Mouse (Mus musculus) thymus, postnatal 25 days (tissue): Measurements from ENCODE around the gene Rfng.
"Not testable (repeated sequence)": the region's sequence is repeated elsewhere in the genome, so short reads cannot be mapped to it uniquely, and the experiment has no call there.

Experiments
- DNase-seq: peaks from one replicate; pipeline ENCODE4 v3.0.0; 2022

Gene Rfng

GRCm38 (mm10) chr11:120772749-120773148 lies 11.3 kb downstream of the Rfng start:
- DNase-seq = no peak

DNA sequence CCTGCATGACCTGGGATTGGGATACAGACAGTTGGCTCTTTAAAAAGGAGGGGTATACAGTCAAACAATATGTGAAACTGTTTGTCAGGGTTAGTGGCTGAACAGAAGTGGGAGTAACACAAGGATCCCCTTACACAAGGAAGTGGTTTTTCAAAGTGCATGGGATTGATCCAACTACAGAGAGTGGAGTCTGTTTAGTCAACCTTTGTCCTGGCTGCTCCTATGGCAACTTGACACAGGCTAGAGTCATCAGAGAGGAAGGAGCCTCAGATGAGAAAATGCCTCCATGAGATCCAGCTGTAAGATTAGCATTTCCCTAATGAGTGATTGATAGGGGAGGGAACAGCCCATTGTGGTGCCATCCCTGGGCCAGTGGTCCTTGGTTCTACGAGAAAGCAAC lies 15.8 kb downstream of the Rfng start:
- DNase-seq = no peak

- DNase-seq = not testable (repeated sequence)
Observed at GRCm38 (mm10) chr11:120767023-120767422, 17.0 kb downstream of the Rfng start.

DNA sequence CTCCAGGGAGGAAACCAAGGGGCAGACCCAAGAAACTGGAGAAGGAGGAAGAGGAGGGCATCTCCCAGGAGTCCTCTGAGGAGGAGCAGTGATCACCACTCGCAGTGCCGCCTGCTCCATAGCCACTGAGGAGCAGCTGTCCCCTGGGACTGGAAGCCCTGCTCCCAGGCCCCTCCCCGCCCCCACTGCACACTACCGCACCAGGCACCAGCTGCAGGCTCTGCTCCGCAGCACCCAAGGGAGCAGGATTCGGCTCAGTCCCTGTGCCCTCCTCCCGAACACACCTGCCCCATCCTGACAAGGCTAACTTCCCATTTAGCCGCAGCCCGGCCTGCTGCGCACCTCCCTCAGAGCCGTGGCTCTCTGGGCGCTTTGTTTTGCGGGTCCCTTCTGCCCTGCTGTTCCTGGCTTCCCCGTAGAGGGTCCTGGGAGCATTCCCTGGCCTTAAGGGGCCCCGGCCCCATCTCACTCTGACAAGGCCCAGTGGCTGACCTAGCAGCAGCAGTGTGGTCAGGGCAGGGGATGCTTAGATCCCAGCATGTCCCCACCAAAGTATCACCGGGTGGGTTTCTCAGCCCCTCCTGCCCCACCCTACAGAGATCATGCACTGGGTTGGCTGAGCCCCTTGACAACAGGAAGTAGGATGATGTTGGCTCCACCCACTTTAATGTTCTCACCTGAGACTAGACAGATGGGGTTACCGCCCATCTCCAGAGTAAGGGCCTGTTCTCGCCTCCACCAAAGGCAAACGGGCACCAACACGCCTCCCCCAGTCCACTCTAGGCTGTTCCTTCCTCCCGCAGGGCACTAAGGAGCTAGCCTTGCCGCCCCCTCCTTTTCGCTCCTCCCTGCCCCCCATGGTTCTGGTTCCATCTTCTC lies 20.6 kb downstream of the Rfng start:
- DNase-seq = not testable (repeated sequence)

DNA sequence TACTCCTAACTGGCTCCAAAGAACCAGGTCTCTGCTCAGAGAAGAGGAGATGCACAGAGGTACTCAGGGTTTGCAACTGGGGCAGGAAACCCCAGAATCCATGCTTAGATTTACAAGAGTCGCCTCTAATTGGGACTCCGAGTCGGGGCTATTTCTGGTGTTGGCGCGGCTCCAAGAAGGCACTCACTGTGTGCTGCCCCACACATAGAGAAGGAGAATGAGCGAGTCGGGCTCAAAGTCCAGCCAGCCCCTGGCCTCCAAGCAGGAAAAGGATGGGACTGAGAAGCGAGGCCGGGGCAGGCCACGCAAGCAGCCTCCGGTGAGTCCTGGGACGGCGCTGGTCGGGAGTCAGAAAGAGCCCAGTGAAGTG lies 21.4 kb downstream of the Rfng start, which contains the start of gene Hmga1b:
Gene Hmga1b, plus strand, starts transcription at position 123 of the 370 bp plus-strand sequence.
- DNase-seq = not testable (repeated sequence)

GRCm38 (mm10) chr11:120761811-120762671 lies 22.0 kb downstream of the Rfng start:
- no peak for DNase-seq

- DNase-seq = no peak
Observed at GRCm38 (mm10) chr11:120760236-120760635, 23.8 kb downstream of the Rfng start.

DNA sequence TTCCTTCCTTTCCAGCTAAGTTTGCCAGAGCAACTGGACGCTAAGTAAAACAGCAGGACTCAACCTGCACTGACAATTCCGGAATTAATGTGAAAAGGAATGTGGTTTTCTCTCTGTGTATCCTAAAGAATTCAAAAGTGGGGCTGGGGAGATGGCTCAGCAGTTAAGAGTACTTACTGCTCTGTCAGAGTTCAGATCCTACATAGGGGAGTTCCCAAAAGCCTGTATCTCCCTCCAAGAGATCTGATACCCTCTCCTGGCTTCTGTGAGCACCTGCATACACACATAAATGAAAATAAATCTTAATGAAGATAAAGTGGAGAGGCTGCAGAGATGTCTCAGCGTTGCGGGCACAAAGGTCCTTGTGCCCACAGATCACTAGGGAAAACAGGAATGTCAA lies 32.4 kb downstream of the Rfng start:
- DNase-seq = no peak

- peak; percentile 43 for DNase-seq
Observed at GRCm38 (mm10) chr11:120749430-120749829, 34.6 kb downstream of the Rfng start.

- no peak for DNase-seq
Observed at GRCm38 (mm10) chr11:120747974-120748373, 36.0 kb downstream of the Rfng start.

DNA sequence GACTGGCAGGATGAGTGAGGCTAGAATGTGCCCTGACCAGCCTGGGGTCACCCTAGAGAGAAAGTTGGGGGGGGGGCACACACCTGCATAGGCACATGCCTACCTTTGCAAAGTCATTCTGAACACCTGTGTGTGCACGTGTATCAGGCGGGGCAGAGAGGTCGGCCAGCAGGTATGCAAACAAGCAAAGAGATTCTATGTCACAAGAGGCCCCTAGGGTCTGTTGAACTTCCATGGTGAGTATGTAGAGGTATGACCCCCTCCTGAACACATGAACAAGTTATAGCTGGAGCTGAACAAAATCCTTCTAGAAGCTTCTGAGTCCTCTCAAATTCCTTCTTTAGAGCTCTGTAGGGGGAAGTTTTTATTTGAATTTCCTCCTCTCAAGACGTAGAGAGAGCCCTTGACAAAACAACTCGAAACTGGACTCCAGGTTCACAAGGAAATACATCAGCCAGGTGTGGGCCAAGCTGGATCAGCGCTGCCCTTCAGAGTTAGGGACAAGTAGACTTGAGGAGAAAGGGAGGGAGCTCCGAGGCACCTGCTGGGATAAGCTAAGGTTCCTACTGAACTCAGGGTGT lies 39.8 kb downstream of the Rfng start:
- DNase-seq = no peak

DNA sequence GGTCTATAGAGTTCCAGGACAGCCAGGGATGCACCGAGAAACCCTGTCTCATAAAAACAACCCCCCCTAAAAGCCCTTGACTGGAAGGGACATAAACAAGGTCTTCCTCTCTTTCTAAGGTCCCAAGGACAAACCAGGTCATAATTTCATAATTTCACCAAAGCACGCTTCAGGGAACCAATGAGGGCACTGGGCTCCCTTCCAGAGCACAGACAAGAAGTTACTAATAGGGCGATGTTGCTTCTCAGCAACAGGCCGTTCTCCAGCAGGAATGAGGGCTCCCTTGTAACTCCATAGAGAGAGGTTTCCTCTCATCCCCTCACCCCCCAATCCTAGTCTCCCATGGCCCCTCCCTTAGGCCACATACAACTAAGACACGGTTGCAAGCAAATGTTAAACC lies 43.0 kb downstream of the Rfng start:
- DNase-seq = no peak

DNA sequence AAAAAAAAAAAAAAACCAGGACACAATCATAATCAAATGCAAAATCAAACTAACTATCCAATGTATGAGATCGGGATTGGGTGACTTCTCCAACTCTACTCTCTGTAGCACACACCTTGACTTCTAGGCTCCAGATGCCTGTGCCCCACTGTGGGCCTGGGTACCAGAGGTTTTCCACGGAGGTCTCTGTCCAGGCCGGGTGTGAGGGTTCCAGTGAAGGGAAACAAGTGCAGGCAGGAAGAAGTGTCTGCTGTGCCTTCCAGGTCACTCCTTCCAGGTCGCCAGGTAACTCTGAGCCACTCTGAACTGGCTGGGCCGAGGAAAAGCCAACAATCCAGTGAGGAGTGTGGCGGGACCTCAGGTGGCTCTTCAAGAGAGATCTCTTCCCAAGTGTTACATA lies 47.6 kb downstream of the Rfng start:
- no peak for DNase-seq

GRCm38 (mm10) chr11:120733521-120733920 lies 50.5 kb downstream of the Rfng start:
- no peak for DNase-seq

DNA sequence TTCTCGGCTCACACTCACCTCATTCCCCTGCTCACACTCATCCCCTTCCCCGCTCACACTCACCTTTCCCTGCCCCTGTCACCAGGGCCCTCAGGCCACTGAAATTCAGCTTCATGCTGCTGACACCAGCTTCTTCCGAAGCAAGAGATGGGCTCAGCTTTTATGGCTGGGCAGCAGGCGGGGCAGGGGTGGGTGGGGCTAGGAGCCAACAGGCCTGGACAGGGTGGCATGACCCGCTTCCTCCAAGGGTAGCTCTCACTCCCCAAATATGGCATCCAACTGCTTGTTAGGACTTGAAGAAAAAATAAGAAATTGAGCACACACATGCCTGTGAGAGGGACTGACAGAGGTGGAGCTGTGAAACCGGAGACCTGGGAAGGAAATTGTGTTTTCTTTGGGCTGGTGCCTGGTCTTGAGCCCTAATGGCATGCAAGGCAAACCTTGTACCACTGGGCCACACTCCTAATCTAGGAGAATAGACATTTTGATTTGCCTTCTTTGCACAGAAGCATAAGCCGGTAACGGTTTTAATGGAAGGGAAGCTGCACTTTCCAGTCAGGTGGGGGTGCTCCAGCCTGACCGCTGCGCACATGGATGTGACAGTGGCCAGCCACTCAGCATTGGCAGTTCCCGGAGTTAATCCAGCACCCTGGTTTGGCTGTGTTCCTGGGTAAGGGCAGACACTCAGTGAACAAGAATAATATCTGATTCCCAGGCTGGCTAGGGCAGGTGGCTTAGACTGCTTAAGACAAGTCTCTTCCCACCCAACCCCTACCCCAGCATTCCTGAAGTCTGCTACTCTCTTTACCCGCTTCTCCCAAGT lies 51.9 kb downstream of the Rfng start, which contains the start of gene Cbr2:
Gene Cbr2, minus strand, starts transcription at position 257 of the 823 bp plus-strand sequence.
- DNase-seq = no peak

DNA sequence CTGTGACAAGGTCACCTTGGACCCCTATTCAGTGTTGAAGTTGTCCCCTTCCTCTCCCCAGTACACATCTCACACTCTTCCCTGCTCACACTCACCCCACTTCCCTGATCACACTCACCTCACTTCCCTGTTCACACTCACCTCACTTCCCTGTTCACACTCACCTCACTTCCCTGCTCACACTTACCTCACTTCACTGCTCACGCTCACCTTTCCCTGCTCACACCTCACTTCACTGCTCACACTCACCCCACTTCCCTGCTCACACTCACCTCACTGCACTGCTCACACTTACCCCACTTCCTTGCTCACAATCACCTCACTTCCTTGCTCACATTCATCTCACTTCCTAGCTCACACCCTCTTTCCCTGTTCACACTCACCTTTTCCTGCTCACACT lies 52.6 kb downstream of the Rfng start:
- no peak for DNase-seq
